Mouse (Mus musculus) heart, embryonic 15.5 days (tissue): ENCODE data around the gene Ugt1a1. TPM values are rescaled to one million over a fixed set of nuclear protein-coding genes. Genes with fewer than 3 reads are reported as not detected.

Experiments
- polyA plus RNA-seq: library from polyadenylated mRNA; unstranded; fragments of >200 nt; fragmentation: Nextera tagmentation; extraction: Ambion mirVana; gene quantifications from 2 replicates; pipeline ENCODE4 v1.2.1, GENCODE M21; 2015

The Ugt1a1 gene
- polyA plus RNA-seq, 1 experiment from 2014 or later = not detected

Other genes starting within 250 kb of the Ugt1a1 start
- gene Usp40, start 203.4 kb upstream of the Ugt1a1 start, polyA plus RNA-seq = 27.7 and 29.1 TPM in 2 replicates
- gene Ugt1a10, start 156.6 kb upstream of the Ugt1a1 start, polyA plus RNA-seq = not detected in 2 replicates
- gene Ugt1a9, start 141.2 kb upstream of the Ugt1a1 start, polyA plus RNA-seq = not detected in 2 replicates
- not detected in 2 replicates for gene Ugt1a8, start 124.1 kb upstream of the Ugt1a1 start, polyA plus RNA-seq
- 1.1 and 1.4 TPM in 2 replicates for gene Ugt1a7c, start 116.9 kb upstream of the Ugt1a1 start, polyA plus RNA-seq
- 0.15 TPM in 1 of 2 replicates, not detected in the other for gene Ugt1a6b, start 108.7 kb upstream of the Ugt1a1 start, polyA plus RNA-seq
- 0.81 and 1.9 TPM in 2 replicates for gene Ugt1a6a, start 77.2 kb upstream of the Ugt1a1 start, polyA plus RNA-seq
- not detected in 2 replicates for gene Ugt1a5, start 45.9 kb upstream of the Ugt1a1 start, polyA plus RNA-seq
- 0.06 TPM in 1 of 2 replicates, not detected in the other for gene Ugt1a2, start 11.4 kb upstream of the Ugt1a1 start, polyA plus RNA-seq
- 3.3 and 4.8 TPM in 2 replicates for gene Dnajb3, start 6.2 kb upstream of the Ugt1a1 start, polyA plus RNA-seq
- gene Mroh2a, start 15.0 kb downstream of the Ugt1a1 start, polyA plus RNA-seq = 0.60 and 0.87 TPM in 2 replicates
- gene Hjurp, start 65.7 kb downstream of the Ugt1a1 start, polyA plus RNA-seq = 93.4 and 119 TPM in 2 replicates
- gene Trpm8, start 65.7 kb downstream of the Ugt1a1 start, polyA plus RNA-seq = not detected in 2 replicates
- gene Spp2, start 195.0 kb downstream of the Ugt1a1 start, polyA plus RNA-seq = 0.33 and 2.3 TPM in 2 replicates